Mouse (Mus musculus): ENCODE measurements around the gene Gm21897. TPM values are rescaled to one million over a fixed set of nuclear protein-coding genes. Genes with fewer than 3 reads are reported as not detected.
A peak's percentile ranks its signal among the peaks of the same experiment; 100 is the strongest.
"Not testable (repeated sequence)": the region's sequence is repeated elsewhere in the genome, so short reads cannot be mapped to it uniquely, and the experiment has no call there.

The Gm21897 gene
- total RNA-seq (2021): not detected
- long read RNA-seq, experiment 1: 0 reads
- long read RNA-seq, experiment 2: 0 reads

DNA sequence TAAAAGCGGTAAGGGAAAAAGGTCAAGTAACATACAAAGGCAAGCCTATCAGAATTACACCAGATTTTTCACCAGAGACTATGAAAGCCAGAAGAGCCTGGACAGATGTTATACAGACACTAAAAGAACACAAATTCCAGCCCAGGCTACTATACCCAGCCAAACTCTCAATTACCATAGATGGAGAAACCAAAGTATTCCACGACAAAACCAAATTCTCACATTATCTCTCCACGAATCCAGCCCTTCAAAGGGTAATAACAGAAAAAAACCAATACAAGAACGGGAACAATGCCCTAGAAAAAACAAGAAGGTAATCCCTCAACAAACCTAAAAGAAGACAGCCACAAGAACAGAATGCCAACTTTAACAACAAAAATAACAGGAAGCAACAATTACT lies at the start of gene Gm21897:
Gene Gm21897, plus strand, starts transcription at position 301 of the 400 bp plus-strand sequence.
- not testable (repeated sequence) for DNase-seq

DNA sequence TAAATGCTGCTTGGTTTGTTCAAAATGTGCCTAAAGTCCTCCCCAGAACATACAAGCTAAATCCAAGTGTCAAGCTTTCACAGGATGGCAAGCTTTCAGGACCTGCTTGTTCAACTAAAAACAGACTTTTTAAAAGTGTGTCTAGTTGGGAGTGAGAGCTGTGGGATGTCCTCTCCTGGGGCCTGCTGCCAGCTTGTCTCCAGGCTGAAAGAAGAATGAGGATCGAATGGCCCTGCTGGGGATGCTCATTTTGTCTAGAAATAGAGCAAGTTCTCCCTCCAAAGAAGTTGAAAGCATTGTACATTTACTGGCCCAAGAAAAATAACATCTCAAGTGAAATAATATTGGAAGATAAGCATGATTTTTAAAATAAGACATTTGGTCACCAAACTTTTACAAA lies 45.0 kb upstream of the Gm21897 start:
- DNase-seq: no peak

DNA sequence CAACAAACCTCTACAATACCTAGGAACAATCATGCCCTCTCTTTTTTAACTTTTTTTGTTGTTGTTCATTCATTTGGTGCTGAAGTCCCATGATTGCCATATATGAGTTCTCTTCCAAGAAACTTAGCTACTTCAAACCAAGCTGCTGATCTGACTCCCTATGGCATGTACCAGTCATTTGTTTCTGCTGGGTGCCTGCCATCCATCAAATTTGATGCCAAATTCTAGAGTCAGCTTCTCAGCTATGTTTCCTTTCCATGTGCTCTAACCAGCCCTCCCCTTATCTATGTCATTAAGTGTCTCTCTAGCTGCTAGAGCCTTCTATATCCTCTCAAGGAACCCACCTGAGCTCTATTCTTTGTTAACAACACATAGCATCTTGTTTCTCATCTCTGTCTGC lies 39.8 kb upstream of the Gm21897 start:
- DNase-seq: no peak

DNA sequence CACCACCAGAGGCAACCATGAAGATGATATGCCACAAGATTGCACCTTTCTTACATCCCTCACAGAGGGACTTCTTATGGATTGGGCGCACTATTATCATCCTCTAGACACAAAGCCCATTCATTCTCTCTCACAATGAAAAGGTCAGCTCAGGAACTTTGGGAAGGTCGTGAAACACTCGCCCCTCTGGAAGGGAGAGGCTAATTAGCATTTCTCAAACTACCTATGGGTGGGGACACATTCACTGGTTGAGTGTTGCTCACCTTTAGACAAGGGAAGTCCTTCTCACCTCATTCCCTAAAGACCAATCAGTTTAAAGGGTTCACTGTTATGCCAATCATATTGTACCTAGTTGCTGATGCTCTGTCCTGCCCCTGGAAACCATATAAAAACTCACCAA lies 24.2 kb upstream of the Gm21897 start:
- DNase-seq: no peak

DNA sequence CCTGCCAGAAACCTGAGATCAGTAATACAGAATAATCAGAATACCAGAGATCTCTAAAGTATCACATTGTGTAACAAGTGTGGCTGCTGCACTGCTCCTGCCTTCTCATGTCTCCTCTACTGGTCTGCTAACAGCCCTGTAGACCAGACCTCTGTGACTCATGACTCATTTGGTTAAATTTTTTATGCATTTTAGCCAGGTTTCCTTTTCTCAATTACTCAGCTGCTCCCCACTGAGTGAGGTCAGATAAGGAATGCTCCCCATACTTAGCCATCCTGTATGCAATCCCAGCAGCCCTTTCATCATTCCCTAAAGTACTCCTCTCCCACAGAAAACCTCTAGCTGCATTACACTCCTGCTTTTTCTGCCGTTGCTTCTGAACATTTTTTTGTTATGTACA lies 23.0 kb upstream of the Gm21897 start:
- DNase-seq: no peak

DNA sequence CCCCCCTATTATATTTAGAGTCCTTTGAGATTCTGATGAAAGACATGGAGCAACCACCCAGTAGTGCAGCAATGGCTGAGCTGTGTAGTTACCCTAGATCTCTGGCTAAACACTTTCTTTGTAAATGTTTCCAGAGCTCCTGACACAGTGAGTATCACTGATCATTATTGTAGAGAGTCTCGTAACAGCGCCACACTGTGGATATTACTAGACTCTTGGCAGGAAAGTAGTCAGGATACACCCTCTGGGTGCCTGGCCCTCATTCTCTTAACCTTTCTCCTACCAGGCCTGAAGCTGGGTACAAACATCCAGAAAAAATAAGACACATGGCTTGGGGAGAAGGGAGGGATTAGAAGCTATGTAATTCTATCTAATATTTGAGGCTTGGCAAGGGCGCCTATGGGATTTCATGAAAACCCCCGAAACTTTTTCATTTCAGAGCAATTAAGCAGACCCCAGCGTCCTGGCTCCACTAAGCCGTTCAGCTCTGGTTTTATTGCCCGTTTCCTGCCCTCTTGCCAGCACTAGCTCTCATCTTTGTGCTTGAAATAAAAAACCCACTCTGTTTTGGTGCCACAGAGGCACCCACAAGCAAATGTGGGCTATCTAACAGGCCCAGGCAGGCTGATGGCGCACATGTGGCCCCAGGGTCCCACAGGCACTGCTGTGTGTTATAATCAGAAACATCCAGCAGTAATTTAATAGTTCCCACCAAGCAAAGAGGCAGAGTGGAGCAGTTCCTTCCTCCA lies 22.2 kb upstream of the Gm21897 start:
- peak; percentile 14 for DNase-seq

DNA sequence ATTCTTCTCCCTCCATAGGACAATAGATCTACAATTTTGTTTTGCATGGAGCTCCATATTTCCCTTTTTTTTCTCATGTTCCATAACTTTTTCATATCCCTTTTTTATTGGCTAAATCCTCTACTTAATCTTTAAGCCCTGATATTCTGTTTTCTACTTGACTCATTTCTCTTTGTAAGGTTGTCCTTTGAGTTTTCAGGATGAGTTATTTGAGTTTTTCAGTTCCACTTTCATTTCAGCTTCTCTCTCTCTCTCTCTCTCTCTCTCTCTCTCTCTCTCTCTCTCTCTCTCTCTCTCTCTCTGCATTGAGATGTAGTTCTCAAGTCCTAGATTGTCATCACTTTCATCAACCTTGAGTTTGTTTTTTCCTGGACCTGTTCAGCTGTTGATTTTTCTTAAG lies 17.3 kb downstream of the Gm21897 start:
- no peak for DNase-seq

DNA sequence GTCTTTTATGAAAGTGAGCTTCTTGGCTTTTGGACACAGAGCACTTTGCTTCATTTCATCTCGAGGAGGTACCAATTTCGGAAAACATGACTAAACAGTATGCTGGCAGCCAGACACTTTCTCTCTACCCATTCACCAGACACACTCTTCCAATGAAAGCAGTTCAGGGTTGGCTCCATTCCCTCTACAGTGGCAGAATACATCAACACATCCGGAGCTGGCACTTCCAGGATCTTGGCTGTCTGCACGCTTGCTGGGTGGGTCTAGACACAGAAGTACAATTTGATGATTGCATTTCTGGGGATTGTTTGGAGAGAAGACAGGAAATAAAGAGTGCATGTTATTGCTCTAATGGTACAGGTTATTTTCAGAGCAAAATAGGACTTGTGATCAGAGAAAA lies 21.8 kb downstream of the Gm21897 start:
- no peak for DNase-seq

DNA sequence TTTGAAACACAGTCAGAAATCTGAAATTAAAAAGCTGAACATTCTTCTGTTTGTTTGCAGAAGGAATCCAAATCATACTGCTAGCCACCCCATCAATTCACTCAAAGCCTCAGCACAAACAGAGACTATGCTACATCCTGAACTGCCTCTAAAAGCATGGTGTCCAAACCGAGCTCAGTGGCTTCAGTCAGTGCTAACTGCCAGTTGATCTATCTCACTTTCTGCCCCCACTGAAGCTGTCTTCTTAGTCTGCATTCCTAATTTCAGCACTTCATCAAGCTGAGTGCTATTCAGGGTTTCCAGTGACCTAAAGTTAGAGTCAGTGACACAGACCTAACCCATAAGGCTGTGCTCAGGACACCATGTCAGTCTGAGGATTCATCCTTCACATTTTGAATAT lies 28.8 kb downstream of the Gm21897 start:
- no peak for DNase-seq

DNA sequence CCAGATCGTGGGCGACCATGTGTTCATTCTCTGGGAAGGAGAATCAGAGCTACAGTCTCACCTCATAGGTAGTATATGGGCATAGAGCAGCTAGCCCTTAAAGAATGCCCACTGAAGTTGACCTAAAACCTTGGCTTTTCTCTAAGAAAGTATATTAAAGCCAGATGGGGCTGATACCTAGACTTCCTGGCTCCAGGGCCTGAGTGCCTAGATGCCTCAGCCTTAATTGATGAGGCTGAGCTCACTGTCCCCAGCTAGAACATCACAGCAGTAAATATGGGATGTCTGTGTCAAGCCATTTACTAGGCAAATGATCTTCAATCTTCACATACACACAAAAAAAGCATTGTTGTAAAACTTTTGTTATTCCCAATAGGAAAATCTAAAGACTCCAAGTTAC lies 32.1 kb downstream of the Gm21897 start:
- DNase-seq: no peak

DNA sequence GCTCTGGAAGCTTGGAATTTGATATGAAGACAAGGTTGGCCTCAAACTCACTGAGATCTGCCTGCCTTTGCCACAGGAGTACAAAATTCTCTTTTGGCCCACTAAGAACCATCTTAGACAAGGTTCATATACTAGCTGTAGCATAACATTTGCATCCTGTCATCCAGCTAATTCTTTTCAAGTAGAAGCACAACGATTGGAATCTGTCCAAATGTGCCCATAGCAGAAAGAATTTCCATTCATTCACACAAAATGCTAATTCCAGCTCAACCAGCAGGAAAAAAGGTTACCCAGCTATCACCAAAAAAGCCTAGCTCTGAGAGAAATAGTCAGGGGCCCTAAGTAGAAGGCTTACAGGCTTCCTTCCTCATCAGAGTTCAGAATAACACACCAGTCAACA lies 34.0 kb downstream of the Gm21897 start:
- no peak for DNase-seq

DNA sequence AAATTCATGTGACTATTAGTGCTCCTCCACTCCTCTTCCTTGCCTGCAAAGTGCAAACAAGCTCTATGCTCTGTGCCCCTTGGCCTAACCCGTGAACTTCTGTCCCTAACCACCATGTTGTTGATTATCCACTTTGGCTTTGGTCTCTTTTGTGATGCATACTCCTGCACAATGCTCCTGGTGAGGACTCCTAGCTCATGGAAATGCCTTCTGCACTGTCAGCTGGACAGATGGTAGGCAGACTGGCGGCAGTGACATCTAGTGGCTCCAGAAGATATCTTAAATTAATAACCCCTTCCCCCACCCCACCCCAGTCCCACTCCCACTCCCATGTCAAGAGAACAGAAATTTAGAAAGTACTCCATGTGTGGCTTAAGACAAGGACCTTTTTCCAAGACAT lies 35.1 kb downstream of the Gm21897 start:
- no peak for DNase-seq

DNA sequence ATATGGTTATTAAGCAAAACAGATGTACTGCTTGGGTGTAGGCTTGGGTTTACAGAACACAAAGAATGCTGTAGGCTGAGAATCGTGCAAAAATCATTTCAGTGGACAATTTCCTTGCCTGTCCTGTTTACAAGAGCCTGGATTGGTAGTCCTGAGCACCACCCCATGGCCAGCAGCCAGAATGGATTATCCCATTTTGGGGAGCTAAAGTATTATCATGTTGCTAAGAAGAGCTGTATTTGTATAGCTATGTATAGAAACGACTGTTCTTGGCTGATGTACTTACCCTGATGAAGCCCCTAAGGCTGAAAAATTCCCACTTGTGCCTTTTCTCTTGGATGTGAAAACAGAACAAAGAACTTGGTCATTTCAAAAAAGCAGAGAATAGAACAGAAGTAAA lies 37.6 kb downstream of the Gm21897 start:
- DNase-seq: no peak

DNA sequence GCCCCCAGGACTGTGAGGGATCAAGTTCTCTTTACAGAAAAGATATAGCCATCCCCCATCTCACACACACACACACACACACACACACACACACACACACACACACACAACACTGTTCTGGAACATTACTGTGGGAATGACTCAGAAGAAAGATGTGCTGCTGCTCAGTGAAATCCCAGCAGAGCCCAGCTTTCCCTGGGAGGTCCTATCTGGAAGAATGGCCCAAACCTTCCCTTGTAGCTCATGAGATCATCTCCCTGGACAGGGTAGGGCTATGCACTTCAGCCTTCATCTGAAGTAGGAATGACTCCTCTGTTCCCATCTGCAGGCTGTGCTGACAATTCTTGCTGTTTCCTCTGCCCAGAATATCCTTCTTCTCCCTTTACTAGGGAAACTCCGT lies 38.1 kb downstream of the Gm21897 start:
- no peak for DNase-seq

DNA sequence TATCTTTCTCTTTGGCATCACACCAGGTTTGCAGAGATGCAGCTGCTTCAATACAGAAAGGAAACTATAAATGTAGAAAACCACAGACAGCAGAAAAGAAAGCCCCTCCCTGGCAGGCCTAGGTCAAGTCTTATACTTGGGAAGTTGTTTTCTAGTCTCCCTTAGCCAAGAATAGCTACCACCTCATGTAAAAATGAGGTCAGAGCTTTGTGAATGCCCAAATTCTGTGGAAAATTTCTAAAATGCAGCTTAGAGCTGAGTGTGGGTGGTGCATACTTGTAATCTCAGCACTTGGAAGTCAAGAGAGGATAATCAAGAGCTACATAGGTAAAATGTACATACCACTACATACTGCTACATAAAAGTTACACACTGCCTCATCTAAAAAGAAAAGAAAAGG lies 40.5 kb downstream of the Gm21897 start:
- no peak for DNase-seq

DNA sequence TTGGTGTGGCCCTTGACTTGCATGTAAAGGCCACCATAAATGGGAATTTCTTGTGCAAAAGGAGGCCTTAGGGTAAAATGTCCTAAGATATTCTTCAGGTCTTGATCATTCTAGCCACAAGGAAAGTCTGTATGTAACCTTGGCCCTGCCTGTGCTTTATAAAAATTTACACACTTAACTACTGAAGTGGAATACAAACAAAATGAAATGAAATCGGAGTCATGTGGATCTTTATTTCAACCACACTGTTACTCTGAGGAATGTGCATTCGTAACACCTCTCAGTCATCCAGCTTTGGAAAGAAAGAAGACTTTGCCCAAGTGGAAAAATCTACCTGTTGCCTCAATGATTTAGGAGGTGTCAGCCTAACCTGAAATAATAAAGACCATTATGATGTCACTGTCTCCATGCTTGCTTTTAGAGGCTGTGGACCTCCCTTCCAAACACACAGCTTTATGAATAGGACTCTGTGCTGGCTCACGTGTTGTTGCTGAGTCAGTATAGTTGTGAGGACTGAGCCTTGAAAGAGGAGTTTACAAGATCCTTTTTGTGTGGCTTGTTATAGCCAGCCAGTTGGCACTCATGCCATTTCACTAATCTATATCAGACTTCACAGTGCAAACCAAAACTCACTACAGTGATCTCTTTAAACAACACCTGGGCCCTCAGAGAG lies 42.0 kb downstream of the Gm21897 start:
- no peak for DNase-seq

DNA sequence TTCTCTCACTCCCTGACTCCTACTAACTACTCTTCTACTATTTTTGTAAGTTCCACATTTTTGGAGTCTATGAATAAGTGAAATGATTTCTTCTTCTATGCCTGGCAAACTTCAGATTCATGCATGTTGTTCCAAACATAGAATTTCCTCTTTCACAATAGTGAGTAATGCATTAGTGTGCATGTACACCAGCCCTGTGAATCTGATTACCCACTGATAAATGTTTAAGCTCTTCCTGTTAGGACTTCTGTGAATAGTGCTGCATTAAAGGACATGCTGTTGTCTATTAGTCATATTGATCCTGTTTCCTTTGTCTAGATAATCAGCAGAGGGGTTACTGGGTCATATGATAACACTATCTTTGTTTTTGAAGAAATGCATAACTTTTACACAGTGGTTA lies 43.6 kb downstream of the Gm21897 start:
- DNase-seq: no peak
